Mouse (Mus musculus) embryonic facial prominence, embryonic 11.5 days (tissue): ENCODE measurements around the gene Sept5. TPM values are rescaled to one million over a fixed set of nuclear protein-coding genes. Genes with fewer than 3 reads are reported as not detected.

Experiments used
- ATAC-seq: fragments of 200-750 bp; cut with Nextera tagmentation; replicated peaks from 2 replicates; pipeline ENCODE4 v1.8.0; 2017; ENCODE audit warnings: low read depth; ENCODE audit not compliant: insufficient number of reproducible peaks, low FRiP score, low TSS enrichment
- DNase-seq: peaks from one replicate; pipeline ENCODE4 v3.0.0-alpha.2; 2015; ENCODE audit warnings: low spot score
- H3K27ac ChIP-seq: fragments of 300-500 bp; sonication (generic); replicated peaks from 2 replicates; pipeline ENCODE4 v1.5.1; 2014; ENCODE audit warnings: mild to moderate bottlenecking, low read depth, low read length, control low read depth
- H3K27me3 ChIP-seq: fragments of 300-500 bp; sonication (generic); 2 replicates; pipeline ENCODE4 v1.6.1; 2014; ENCODE audit warnings: mild to moderate bottlenecking, low read length, moderate library complexity, mixed read lengths; ENCODE audit not compliant: control insufficient read depth, insufficient read depth
- H3K36me3 ChIP-seq: fragments of 300-500 bp; sonication (generic); replicated peaks from 2 replicates; pipeline ENCODE4 v1.6.1; 2014; ENCODE audit warnings: low read depth, mild to moderate bottlenecking, low read length, moderate library complexity, mixed read lengths; ENCODE audit not compliant: control insufficient read depth, insufficient read depth
- H3K4me1 ChIP-seq: fragments of 300-500 bp; sonication (generic); 2 replicates; pipeline ENCODE4 v1.6.1; 2014; ENCODE audit warnings: low read length, mixed read lengths; ENCODE audit not compliant: control insufficient read depth, insufficient read depth
- H3K4me2 ChIP-seq: fragments of 300-500 bp; sonication (generic); 2 replicates; pipeline ENCODE4 v1.6.1; 2014; ENCODE audit warnings: low read depth, mild to moderate bottlenecking, control low read depth, low read length, moderate library complexity
- H3K4me3 ChIP-seq: fragments of 300-500 bp; sonication (generic); 2 replicates; pipeline ENCODE4 v1.5.1; 2014; ENCODE audit warnings: low read depth, low read length, control low read depth
- H3K9ac ChIP-seq: fragments of 300-500 bp; sonication (generic); replicated peaks from 2 replicates; pipeline ENCODE4 v1.6.1; 2014; ENCODE audit warnings: mild to moderate bottlenecking, control low read depth, low read length
- H3K9me3 ChIP-seq: fragments of 300-500 bp; sonication (generic); replicated peaks from 2 replicates; pipeline ENCODE4 v1.6.1; 2016; ENCODE audit warnings: mild to moderate bottlenecking, low read length, inconsistent platforms, mixed read lengths; ENCODE audit not compliant: control insufficient read depth
- WGBS: fragments of 180-500 bp; shearing (Covaris S2); extraction: QIAGEN DNeasy Blood & Tissue Kit; methylation state at CpG from one replicate; pipeline ENCODE4 v1.1.7; 2014; 5-methylcytosine and 5-hydroxymethylcytosine counted together
- polyA plus RNA-seq: library from polyadenylated mRNA; unstranded; fragments of >200 nt; fragmentation: Nextera tagmentation; extraction: Ambion mirVana; gene quantifications from 2 replicates; pipeline ENCODE4 v1.2.1, GENCODE M21; 2014

Sept5 gene
- polyA plus RNA-seq, 1 experiment from 2014 or later = 33.7 TPM

DNA sequence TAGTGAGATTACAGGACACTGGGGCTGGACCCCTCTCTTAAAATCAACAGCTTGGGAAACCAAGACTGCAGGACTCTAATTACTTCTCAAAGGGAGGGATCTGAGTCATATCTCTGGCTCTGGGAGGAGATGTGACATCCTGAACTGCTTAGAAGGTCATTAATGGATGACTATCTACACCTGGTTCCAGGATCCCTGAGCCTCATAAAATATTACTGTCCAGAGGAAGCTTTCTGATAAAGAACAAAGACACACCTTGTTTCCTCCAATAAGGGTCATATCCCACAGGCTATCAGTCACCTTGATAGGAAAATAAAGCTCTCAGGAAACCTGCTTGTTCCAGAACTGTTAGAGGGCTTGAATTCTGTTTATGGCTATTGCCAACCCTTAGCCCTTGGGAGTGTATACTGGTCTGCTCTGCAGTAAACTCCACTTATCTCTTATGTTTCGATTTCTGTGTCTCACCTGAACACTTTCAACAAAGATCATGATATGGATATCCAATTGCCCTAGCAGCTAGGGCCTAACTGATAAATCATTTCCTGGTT is 9.7 kb upstream of the Sept5 start:
- ATAC-seq (no peak), DNase-seq (no peak)
- Histone ChIP-seq H3K9me3 (no peaks in the 10 kb centered on the region), H3K9ac (no peak overlapping the region), H3K4me1 (no peaks in the 10 kb centered on the region), H3K4me2 (no peak overlapping the region), H3K27ac (no peak overlapping the region), H3K4me3 (no peak overlapping the region), H3K36me3 (no peaks in the 10 kb centered on the region), H3K27me3 (no peaks in the 10 kb centered on the region)
- WGBS = 74% methylated on average over 1 of the region's 1 CpGs

- Histone ChIP-seq H3K27me3 (no peaks in the 10 kb centered on the region), H3K4me3 (no peak overlapping the region), H3K27ac (no peak overlapping the region), H3K36me3 (no peaks in the 10 kb centered on the region), H3K9ac (no peak overlapping the region), H3K4me1 (no peaks in the 10 kb centered on the region), H3K4me2 (no peak overlapping the region), H3K9me3 (no peaks in the 10 kb centered on the region)
- WGBS = 47% methylated on average over 2 of the region's 2 CpGs
- ATAC-seq (no peak), DNase-seq (no peak)
Observed at GRCm38 (mm10) chr16:18638396-18638795, 8.6 kb upstream of the Sept5 start.

- DNase-seq = no peak
- Histone ChIP-seq H3K9me3 (no peaks in the 10 kb centered on the region), H3K4me1 (no peaks in the 10 kb centered on the region), H3K27me3 (no peaks in the 10 kb centered on the region), H3K36me3 (no peaks in the 10 kb centered on the region), H3K4me2 (no peak overlapping the region), H3K9ac (no peak overlapping the region), H3K27ac (no peak overlapping the region), H3K4me3 (no peak overlapping the region)
- WGBS = 48% methylated on average over 3 of the region's 3 CpGs
- no peak for ATAC-seq
Observed at GRCm38 (mm10) chr16:18636804-18637203, 7.0 kb upstream of the Sept5 start.

- no peaks in the 10 kb centered on the region for H3K9me3 ChIP-seq
- no peak for DNase-seq
- no peaks in the 10 kb centered on the region for H3K27me3 ChIP-seq
- no peak overlapping the region for H3K9ac ChIP-seq
- no peak overlapping the region for H3K27ac ChIP-seq
- H3K4me2 ChIP-seq = no peak overlapping the region
- no peak for ATAC-seq
- H3K4me3 ChIP-seq = no peak overlapping the region
- H3K36me3 ChIP-seq = no peaks in the 10 kb centered on the region
- H3K4me1 ChIP-seq = no peaks in the 10 kb centered on the region
- WGBS = 77% methylated on average over 5 of the region's 5 CpGs
Observed at GRCm38 (mm10) chr16:18636401-18636800, 6.6 kb upstream of the Sept5 start.

- 21% methylated on average over 1 of the region's 1 CpGs for WGBS
- H3K9me3 ChIP-seq = no peaks in the 10 kb centered on the region
- ATAC-seq = no peak
- H3K9ac ChIP-seq = no peak overlapping the region
- no peak overlapping the region for H3K27ac ChIP-seq
- H3K36me3 ChIP-seq = no peaks in the 10 kb centered on the region
- DNase-seq = no peak
- no peak overlapping the region for H3K4me2 ChIP-seq
- H3K27me3 ChIP-seq = no peaks in the 10 kb centered on the region
- H3K4me3 ChIP-seq = no peak overlapping the region
- H3K4me1 ChIP-seq = peaks cover 2% of the 10 kb centered on the region; the same call in 1 of the 2 replicates
Observed at GRCm38 (mm10) chr16:18633333-18633732, 3.6 kb upstream of the Sept5 start.

GRCm38 (mm10) chr16:18632816-18633215 is 3.1 kb upstream of the Sept5 start:
- Histone ChIP-seq H3K4me1 (peaks cover 2% of the 10 kb centered on the region; the same call in 1 of the 2 replicates), H3K9me3 (no peaks in the 10 kb centered on the region), H3K4me3 (no peak overlapping the region), H3K27ac (no peak overlapping the region), H3K27me3 (no peaks in the 10 kb centered on the region), H3K4me2 (no peak overlapping the region), H3K36me3 (no peaks in the 10 kb centered on the region), H3K9ac (no peak overlapping the region)
- DNase-seq = no peak
- ATAC-seq = no peak
- 46% methylated on average over 2 of the region's 2 CpGs for WGBS

DNA sequence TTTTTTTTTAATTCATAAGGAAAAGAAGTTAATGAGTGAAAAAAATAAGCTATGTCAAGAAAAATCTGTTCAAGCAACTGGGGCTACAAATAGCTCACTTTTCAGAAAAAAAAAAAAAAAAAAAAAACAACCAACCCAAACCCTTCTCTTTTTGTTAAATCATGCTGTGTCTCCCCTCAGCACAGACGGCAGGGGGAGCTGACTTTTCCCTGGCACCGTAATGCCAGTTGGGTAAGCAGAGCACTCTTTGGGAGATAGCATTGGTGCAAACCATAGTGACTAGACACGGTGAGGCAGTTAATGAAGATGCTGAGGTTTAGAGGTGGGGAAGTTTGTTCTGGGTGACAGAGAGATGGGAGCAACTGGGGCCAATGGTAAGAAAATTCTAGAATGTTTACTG is 2.3 kb upstream of the Sept5 start:
- WGBS = 66% methylated on average over 3 of the region's 3 CpGs
- DNase-seq = no peak
- Histone ChIP-seq H3K27ac (no peak overlapping the region), H3K9me3 (no peaks in the 10 kb centered on the region), H3K4me2 (no peak overlapping the region), H3K4me1 (peaks cover 2% of the 10 kb centered on the region; the same call in 1 of the 2 replicates), H3K4me3 (no peak overlapping the region), H3K36me3 (no peaks in the 10 kb centered on the region), H3K9ac (no peak overlapping the region), H3K27me3 (peaks cover 2% of the 10 kb centered on the region; the same call in 1 of the 2 replicates)
- ATAC-seq = no peak

GRCm38 (mm10) chr16:18631141-18631540 is 1.4 kb upstream of the Sept5 start:
- no peak for DNase-seq
- ATAC-seq = no peak
- no peak overlapping the region for H3K4me2 ChIP-seq
- H3K4me1 ChIP-seq = peaks cover 3% of the 10 kb centered on the region
- 60% methylated on average over 7 of the region's 7 CpGs for WGBS
- H3K9me3 ChIP-seq = no peaks in the 10 kb centered on the region
- H3K9ac ChIP-seq = no peak overlapping the region
- no peaks in the 10 kb centered on the region for H3K36me3 ChIP-seq
- H3K27me3 ChIP-seq = peaks cover 2% of the 10 kb centered on the region; the same call in 1 of the 2 replicates
- H3K4me3 ChIP-seq = no peak overlapping the region
- H3K27ac ChIP-seq = no peak overlapping the region
